Mouse (Mus musculus) left cerebral cortex, adult 6 months (tissue): ENCODE results near the gene Tas2r122. TPM values are rescaled to one million over a fixed set of nuclear protein-coding genes. Genes with fewer than 3 reads are reported as not detected.

ENCODE experiments used
- long read RNA-seq, 2 experiments: library from polyadenylated mRNA; unstranded; transcript quantifications; one replicate each; pipeline ENCODE4 v2.0.0; 2019 to 2020
- polyA plus RNA-seq: library from polyadenylated mRNA; unstranded; fragments of <200 nt; fragmentation: Nextera tagmentation; gene quantifications from 2 replicates; pipeline ENCODE4 v1.2.3, GENCODE M21; 2021

Tas2r122 gene
- polyA plus RNA-seq: not detected in 2 replicates
- long read RNA-seq, experiment 1: 0 reads
- long read RNA-seq, experiment 2: 0 reads

DNA sequence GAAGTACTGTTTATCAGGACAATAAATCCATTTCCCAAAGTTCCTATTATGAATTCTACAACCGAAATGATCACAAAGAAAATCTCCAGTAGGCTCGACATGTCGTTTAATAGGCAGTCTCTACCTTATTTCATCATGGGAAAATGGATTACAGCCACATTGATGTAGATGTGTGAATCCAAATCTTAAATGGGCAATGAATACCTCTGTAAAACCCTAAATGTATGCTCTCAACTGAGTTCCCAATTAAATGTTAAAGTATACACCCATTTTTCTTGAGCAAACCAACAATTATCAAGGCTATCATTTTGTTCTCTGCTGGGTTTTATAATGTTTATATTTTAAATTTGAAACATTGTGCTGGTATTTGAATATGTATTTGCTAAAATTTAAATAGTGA is at the start of gene Tas2r122:
TSS of gene Tas2r122 (minus strand) at position 101 of the 400 bp plus-strand sequence.

DNA sequence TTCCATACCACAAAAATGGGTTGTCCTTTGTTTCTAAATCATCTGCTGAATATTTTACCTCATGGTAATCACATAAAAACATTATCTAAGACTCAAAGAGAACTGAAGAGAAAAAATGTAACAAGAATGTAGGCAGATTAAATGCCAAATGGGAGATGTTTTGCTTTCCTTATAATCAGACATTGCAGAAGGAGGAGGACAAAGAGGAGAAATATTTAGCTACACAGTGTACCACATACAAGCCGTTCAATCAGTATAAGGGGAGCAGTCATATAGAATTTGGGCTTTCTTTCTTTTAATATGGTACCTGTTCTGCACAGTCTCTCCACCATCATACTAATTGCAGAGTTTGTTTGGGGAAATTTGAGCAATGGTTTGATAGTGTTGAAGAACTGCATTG is 42.7 kb upstream of the Tas2r122 start, which contains the start of gene Tas2r124:
TSS of gene Tas2r124 (plus strand) at position 301 of the 400 bp plus-strand sequence.

DNA sequence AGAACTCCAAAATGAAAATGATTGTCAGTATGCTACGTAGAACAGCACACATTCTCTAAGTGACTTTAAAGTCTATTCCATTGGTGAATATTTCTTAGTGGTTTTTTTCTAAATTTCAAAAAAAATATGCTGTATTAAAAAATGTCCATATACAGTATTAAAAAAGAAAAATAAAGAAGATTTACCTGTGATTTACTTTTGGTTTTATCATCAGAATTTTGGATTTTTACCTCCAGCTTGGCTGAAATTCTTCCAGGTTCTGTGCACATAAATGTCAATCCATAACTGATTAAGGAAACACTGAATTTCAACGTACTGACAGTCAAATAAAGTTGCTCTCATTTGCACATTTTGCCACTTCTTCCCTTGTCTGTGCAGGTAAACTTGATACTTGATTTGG is 26.2 kb upstream of the Tas2r122 start, which contains the start of gene Tas2r115:
TSS of gene Tas2r115 (minus strand) at position 101 of the 400 bp plus-strand sequence.

DNA sequence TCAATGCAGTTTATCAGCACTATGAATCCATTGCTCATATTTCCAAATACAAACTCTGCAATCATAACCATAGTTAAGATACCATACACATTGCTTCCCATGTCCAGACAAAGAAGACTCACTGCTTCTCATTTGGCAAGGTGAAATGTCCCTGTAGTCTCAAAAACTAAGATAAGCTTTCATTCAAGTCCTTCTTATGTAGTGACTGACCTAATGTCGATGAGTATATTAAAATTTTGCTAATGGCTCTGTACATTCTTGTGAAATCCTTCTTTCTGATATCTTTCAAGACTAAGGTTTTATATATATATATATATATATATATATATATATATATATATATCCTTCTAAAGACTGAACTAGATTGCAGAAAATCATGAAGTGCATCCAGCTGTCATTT is 10.8 kb downstream of the Tas2r122 start, which contains the start of gene Tas2r121:
TSS of gene Tas2r121 (minus strand) at position 101 of the 400 bp plus-strand sequence.

Other genes starting within 250 kb of the Tas2r122 start
- not detected in 2 replicates for gene Prh1, start 142.1 kb downstream of the Tas2r122 start, polyA plus RNA-seq
- gene Prp2, start 116.0 kb downstream of the Tas2r122 start, polyA plus RNA-seq: not detected in 2 replicates
- gene A630073D07Rik, start 60.4 kb downstream of the Tas2r122 start, polyA plus RNA-seq: not detected in 2 replicates
- gene Tas2r120, start 55.0 kb downstream of the Tas2r122 start, polyA plus RNA-seq: not detected in 2 replicates
- gene Tas2r121, start 10.9 kb downstream of the Tas2r122 start, polyA plus RNA-seq: not detected in 2 replicates
- gene Tas2r115, start 26.1 kb upstream of the Tas2r122 start, polyA plus RNA-seq: not detected in 2 replicates
- gene Tas2r124, start 42.8 kb upstream of the Tas2r122 start, polyA plus RNA-seq: not detected in 2 replicates
- not detected in 2 replicates for gene Tas2r102, start 50.2 kb upstream of the Tas2r122 start, polyA plus RNA-seq
- not detected in 2 replicates for gene Tas2r136, start 66.2 kb upstream of the Tas2r122 start, polyA plus RNA-seq
- not detected in 2 replicates for gene Tas2r117, start 90.9 kb upstream of the Tas2r122 start, polyA plus RNA-seq
- not detected in 2 replicates for gene Tas2r123, start 135.2 kb upstream of the Tas2r122 start, polyA plus RNA-seq
- not detected in 2 replicates for gene Tas2r116, start 143.5 kb upstream of the Tas2r122 start, polyA plus RNA-seq
- not detected in 2 replicates for gene Tas2r110, start 156.1 kb upstream of the Tas2r122 start, polyA plus RNA-seq
- gene Tas2r113, start 181.1 kb upstream of the Tas2r122 start, polyA plus RNA-seq: not detected in 2 replicates
- not detected in 2 replicates for gene Tas2r125, start 197.7 kb upstream of the Tas2r122 start, polyA plus RNA-seq
- not detected in 2 replicates for gene Tas2r129, start 239.2 kb upstream of the Tas2r122 start, polyA plus RNA-seq
- not detected in 2 replicates for gene Tas2r131, start 246.0 kb upstream of the Tas2r122 start, polyA plus RNA-seq